Mouse (Mus musculus) frontal cortex, postnatal 36 days (tissue): ENCODE results near the gene Selenbp1.
"Not testable (repeated sequence)": the region's sequence is repeated elsewhere in the genome, so short reads cannot be mapped to it uniquely, and the experiment has no call there.

ENCODE experiments used
- DNase-seq, 2 experiments: peaks; one replicate each; pipeline ENCODE4 v3.0.0; 2022; ENCODE audit warnings: low spot score in 2 of 2

The Selenbp1 gene

DNA sequence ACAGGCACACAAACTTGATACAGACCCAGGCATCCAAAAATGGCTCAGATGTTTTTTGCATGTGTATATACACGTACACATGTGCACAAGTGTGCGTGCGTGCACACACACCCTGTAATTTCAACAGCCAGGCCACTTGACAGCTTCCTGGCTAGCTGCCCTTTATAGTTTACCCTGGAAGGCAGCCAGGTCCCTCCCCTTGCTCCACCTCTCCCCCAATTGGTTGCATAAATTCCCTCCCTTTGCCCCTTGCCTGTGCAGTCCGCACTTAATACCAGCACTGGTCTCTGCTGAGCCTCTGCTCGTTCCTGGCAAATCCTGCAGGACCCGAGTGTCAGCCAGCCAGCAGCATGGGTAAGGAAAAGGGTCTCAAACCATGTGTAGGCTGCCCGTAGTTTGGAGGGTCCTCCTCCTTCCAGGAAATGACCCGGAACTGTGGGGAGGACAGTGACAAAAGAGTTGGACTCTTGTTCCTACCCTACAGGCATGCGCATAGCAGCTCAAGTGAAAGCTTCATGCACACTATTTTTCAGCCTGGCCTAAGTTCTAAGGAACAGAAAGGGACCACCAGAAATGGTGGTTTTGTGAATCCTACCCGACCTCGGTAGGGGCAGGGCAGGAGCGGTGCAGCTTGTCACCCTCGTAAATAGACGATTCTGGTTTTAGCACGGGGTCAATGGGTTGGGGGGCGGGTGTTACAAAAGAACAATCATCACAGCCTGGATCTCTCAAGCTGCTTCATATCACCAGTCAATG is at the start of gene Selenbp1:
Gene Selenbp1, plus strand, starts transcription at position 248 of the 756 bp plus-strand sequence.
- DNase-seq: peak; percentile 38 to 59

DNA sequence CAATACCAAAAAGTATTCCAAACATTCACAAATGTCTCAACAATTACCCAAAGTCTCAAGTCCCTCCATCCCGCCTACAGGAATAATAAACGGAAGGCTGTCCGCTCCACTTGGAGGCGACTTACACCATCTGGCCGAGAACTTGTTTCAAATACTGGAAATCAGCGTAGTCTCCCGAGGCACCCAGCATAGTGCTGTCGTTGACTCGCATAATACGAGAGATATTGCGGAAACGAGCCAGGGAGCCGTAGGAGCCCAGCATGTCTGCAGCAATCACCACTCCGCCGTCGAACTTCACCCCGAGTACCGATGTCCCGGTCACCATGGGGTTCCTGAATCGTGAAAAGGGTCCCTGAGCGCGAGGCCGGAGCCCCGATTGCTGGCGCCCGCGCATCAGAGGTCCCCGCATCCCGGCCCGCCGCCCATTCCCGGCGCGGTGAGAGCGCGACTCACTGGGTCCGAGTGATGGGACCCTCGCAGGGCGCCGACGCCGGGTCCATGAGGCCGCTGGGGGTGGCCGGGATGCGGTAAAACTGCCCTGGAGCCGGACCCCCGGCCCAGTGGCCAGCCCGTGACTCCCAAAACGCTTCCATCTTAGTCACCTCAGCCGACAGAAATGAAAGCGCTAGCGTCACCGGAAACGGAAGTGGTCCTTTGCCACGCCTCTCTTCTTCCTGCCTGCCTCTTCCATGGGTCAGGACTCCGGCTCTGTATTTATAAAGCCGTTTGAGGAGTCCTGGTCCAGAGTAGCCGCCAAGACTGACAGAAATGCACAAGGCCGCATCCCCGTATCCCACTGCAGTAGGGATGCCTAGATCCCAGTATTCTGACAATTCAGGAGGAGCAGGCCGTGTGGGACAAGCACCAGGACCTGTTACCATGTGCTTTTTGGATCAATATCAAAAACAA is 46.3 kb upstream of the Selenbp1 start, which contains the start of gene Psmb4:
Gene Psmb4, minus strand, starts transcription at position 646 of the 909 bp plus-strand sequence.
- peak; percentile 79 to 90 for DNase-seq

DNA sequence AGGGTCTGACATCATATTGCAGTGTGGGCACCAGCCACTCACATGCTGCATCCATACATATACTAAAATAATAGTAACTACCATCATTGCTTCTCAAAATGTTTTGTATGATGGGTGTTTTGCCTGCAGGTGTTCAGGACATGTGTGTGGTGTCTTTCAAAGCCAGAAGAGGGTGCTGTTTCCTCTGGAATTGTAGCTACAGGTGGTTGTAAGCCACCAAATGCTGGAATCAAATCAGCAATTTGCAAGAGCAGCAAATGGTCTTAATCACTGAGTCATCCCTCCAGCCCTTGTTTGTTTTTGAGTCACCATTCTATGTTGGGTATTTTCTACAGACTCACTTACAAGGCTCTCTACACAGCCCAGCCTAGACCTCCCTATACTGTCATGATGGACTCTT is 44.3 kb upstream of the Selenbp1 start:
- no peak for DNase-seq

DNA sequence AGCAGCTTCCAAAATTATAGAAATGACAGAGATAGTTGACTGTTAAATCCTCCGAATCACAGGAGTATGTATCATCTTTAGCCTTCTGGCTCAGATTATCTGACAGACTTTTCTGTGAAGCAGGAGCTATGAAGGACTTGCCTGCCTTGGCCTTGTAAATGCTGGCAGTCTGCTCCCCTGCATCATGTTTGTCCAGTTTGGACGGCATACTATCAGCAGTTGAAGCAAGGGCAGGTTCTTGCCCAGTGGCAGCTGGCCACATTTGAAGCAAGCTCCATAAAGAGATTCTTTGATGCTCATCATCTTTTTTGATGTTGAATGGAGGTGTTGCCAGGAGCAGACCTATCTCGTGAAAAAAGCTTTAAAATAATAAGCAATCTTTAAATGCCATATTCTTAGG is 38.8 kb upstream of the Selenbp1 start:
- no peak for DNase-seq

DNA sequence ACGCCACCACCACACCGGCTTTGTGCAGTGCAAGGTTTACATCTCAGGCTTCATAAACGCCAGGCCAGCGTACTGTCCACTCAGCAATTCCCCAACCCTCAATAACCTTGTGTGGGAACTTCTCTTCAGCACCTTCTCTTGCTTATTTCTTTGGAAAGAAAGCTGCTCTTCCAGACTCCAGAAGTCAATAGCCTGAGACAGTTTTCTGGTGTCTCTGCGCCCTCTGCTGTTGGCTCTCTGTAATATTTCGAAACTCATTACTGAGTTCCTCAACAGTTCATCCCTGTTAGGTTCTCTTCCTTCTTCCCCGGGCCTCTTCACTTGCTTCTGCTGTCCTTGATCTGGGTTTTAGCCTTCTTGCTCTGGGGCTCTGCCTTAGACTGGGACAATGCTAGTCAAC is 30.1 kb upstream of the Selenbp1 start:
- peak; percentile 57 to 79 for DNase-seq

DNA sequence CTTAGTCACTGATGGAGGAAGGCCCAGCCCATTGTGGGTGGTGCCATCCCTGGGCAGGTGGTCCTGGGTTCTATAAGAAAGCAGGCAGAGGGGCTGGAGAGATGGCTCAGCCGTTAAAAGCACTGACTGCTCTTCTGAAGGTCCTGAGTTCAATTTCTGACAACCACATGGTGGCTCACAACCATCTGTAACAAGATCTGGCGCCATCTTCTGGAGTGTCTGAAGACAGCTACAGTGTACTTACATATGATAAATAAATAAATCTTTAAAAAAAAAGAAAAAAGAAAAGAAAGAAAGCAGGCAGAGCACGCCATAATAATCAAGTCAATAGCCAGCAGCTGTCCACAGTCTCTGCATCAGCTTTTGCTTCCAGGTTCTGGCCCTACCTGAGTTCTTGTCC is 28.1 kb upstream of the Selenbp1 start:
- not testable (repeated sequence) for DNase-seq

DNA sequence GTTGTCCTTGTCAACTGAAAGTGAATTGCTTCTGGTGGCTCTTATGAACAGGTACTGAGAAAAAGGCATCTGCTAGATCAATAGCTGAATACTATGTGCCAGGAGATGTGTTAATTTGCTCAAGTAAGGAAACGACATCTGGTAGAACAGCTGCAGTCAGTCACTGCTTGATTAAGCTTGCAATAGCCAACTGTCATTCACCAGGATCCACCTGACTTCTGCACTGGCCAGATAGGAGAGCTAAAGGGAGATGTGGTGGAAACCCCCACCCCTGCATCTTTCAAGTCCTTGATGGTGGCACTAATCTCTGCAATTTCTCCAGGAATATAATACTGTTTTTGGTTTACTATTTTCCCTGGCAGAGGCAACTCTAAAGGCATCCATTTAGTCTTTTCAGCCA is 26.4 kb upstream of the Selenbp1 start:
- no peak for DNase-seq

DNA sequence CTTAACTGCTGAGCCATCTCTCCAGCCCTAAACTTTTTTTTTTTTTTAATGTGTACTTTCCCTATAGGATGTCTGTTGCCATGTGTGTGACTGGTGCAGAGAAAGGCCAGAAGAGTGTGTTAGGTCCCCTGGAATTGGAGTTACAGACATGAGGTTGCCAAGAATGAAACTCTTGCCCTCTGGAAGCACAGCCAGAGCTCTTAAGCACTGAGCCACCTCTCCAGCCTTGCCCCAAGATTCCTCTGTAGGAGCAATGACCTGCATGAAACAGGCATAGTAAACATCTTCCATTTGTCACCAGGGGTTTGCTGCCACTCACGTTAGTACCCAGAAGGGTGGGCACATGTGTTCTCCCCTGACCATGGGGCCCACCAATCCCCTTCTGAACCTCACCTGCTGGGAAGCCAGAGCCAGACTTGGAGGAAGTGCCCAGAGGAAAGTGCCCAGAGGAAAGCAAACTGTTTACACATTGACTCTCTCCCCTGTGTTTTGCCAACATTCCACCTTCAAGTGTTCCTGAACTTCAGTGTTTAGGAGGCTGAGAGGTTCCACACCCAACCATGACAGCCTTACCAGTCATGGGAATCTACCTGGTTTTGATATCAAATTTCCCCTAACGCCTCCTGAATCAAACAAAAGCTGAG is 21.7 kb upstream of the Selenbp1 start:
- no peak for DNase-seq

DNA sequence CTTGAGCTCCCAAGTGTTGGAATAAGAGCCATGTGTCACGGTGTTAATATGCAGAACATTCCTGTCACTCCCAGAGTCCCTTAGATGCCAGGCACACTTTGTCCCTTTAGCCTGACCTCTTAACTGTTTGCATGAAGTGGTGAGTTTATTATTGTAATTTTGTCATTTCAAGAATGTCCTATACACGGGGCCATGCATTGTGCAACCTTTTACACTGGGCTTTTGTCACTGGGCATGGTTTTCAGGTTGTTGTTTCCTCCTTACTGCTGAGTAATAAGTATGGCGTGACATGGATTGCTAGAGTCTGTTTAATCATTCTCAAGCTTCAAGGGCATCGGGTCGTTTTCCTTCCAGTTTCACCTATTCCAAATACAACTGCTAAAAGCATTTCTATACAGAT is 19.1 kb upstream of the Selenbp1 start:
- no peak for DNase-seq

DNA sequence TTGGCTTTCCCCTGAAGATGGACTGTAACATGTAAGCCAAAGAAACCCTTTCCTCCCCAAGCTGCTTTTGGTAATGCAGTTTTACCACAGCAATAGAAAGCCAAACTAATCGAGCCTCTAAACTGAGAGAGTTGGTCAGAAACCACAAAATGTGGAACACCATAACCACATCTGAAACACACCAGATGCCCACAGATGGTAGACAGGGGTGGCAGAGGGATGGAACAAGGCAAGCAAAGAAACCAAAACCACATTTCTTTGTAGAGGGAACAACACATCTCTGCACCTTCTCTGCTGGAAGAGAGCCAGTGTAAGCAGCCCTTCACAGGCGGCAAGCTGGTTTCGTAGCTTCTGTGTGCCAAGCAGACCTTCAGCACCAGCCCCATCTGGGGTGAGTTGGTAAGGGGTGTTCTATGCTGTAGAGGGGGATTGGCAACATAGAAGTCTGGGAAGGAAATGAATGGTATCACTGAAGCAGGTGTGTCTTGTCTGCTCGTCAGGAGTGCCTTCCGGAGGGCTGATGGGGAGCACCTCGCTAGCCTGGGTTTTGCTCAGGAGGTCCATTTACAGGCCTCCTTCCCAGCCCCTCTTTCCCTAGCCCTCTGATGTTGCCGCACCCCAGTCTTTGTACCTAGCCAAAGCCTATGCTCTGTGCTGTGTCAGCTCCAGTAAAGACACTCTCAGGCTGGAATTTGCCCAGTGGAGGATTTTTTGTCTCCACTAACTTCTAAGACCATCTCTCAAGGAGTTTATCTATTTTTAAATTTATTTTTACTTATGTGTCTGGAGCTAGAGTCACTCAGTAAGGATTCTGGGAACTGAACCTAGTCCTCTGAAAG is 16.7 kb upstream of the Selenbp1 start:
- DNase-seq: no peak

DNA sequence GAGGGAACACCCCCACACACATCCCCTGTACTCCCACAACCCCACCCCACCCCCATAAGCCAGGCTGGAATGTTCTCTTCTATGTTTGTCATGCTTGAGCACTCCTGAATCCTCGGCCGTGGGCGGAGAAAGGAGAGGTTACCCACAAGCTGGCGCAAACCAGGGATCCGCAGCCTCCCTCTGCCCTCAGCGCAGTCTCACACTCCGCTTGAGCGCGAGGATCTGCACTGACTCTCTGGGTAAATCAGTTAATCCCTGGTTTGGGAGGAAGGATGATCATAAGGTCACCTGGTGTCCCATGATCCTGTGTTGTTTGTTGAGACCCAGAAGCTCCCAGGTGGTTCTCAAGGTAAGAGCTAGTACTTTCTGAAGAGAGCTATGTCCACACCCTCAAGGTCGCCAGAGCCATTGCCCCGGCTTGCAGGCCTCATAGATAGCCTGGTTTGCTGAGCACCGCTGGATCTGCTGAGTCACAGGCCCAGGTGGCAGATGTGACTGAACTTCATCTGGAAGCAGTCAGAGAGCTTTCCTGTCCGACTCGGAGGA is 15.0 kb upstream of the Selenbp1 start:
- DNase-seq: peak; percentile 10 to 26

DNA sequence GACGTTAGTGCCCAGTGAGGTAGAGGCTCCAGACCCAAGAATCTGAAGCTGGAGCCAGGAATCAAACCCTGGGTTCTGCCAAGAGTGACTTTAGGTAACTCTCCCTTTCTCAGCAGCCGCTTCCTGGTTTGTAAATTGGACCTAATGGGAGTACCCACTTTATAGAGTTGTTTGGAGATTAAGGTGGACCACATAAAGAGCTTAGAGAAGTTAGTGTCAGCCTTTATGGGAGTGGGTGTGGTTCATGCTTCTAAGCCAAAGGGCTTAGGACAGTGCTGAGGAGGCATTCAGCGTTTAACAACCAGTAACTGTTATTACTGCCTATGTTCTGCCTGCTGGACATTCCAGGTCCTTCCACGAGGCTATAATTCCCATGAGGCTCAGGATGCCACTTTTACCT is 14.0 kb upstream of the Selenbp1 start:
- no peak for DNase-seq

DNA sequence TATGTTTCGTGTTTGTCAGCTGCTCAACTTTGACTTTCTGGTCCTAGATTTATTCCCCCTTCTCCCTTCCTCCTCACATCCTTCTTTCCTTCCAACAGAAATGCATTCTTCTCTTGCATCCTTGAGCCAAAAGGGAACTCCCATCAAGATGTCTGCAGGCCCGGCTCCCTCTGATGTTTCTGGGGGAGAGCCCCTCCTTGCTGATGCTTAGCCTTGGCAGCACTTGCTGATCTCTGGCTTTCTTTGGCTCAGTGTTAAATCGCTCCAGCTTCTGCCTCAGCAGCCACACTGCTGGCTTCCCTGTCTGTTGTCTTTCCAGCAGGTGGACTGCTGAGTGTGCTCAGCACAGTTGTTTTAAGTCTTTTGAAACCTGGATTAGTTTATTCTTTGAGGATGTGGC is 11.8 kb upstream of the Selenbp1 start:
- no peak for DNase-seq

DNA sequence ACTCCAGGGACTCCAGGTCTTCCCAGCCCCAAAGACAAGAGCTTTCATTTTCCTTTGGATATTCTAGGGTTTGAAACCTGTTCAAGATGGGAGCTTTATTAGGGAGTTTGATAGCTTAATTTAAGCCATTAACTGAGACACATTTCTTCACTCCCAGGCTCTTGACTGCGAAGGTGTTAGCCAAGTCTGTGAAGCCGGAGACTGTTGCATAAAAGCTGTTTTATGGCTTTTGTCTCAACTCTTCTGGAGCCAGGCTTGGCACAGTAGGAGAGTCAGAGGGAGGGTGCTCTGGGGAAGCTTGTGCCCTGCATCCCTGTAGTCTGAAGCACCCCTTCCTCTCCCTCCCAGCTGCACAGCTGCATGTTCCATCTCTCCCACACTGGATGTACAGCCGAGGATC is 10.5 kb upstream of the Selenbp1 start:
- no peak for DNase-seq

DNA sequence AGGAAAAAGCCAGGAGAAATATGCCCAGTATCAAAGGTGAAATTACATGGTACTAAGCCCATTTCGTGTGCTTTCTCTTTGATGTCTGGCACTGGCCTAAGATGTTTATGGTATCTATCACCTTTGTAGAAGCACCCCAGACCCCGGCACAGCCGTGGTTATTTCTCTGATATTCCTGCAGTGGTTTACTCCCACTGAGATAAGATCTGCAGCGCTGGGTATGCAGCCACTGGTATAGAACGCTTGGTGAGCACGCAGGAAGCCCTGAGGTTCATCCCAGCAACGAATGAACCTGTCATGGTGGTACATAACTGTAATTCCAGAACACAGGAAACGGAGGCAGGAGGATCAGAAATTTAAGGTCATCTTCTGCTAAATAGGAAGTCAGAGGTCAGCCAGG is 8.2 kb upstream of the Selenbp1 start:
- DNase-seq: no peak

DNA sequence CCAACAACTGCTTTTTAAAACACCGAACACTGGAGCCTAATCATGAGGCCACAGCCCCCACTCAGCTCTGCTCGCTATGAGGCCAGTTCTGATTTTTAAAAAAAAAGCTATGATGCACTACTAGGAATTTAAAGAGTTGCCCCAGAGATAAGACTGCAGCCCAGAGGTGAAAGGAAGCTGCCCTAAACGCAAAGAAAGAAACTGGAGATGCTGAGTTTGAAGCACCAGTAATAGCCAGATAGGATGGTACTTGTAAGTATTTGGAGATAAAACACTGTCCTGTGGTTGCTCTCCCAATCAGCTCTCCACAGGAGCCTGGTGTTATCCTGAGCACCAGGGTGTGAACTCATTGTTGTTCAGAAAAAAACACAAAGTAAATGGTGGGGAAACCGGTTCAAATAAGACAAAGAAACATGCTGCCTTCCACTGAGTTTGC is 6.5 kb upstream of the Selenbp1 start:
- not testable (repeated sequence) for DNase-seq

DNA sequence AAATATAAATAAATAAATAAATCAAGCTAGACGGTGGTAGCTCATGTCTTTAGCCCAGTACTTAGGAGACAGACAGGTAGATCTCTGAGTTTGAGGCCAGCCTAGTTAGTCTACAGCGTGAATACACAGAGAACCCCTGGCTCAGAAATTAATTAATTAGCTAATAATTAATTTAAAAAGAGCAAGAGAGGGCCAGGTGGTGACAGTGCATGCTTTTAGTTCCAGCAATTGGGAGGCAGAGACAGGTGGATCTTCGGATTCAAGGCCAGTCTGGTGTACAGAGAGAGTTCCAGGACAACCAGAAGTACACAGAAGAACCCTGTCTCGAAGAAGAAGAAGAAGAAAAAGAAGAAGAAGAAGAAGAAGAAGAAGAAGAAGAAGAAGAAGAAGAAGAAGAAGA is 3.9 kb upstream of the Selenbp1 start:
- DNase-seq: not testable (repeated sequence)

DNA sequence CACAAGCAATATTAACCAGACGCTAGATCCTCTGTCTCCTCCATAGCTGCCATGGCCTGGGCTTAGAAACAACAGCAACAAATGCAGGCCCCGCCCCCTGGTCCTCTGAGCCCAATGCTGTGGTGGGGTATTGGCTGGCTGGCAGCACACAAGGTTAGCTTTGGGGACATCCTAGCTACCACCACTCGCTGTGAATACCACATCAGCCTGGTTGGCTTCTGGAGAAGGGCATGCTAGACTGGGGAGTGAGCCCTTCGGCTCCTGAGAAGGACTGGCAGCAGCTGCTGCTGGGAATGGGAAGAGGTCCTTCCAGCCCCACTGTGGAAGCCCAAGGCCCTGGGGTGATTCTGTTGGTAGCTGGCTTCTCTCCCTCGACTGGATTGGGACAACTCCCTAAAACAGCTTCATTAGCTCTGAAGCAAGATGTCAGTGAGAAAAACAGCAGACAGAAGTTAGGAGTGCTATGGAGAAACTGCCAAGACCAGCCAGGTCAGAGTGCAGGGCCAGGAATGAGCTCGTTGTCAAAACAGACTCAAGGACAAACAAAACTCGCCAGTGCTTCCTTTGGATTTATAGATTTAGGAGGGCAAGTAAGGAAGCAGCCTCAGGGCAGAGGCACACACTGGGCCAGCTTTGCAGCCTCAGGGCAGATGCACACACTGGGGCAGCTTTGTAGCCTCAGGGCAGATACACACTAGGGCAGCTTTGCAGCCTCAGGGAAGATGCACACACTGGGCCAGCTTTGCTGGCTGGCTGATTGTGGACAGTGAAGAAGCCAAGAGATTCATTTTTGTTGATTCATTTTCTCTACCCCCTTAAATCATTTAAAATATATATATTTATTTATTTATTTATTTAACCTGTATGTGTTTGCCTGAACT is 2.2 kb upstream of the Selenbp1 start:
- not testable (repeated sequence) for DNase-seq

DNA sequence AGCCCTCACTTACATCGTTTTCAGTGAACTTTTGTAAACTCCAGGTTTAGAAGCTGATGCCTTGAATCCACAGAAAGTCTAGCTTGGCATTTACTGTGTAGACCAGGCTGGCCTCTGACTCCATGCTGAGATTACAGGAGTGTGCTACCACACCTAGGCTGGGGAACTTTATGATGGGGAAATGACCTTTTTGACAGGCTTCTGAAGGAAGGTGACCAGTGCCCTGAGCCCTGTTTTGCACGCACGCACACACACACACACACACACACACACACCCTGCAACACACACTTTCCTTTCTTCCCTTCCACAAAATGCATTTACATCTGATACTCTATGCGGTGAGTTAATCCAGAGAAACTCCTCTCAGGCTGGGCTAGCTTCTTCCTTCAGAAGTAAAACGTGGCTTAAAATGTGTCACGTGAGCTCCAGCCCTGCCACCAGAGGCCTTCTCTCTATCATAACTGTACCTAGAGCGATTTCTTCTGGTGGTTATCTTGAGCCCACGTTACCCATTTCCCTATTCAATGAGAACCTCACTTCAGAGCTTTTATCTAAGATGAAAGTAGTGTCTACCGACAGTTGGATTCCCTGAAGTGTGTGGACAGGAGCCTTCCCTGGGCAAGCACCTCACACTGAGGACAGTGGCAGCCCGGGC is 1.3 kb upstream of the Selenbp1 start:
- DNase-seq: not testable (repeated sequence)
